Mouse (Mus musculus) erythroblast, embryonic 14.5 days (primary cell): Measurements from ENCODE around the gene Eif1ad.

Experiments
- GATA1 ChIP-seq: IDR thresholded peaks from 2 replicates; pipeline ENCODE4 v1.6.1; 2012; ENCODE audit warnings: low read length, inconsistent platforms, mixed read lengths
- TAL1 ChIP-seq: IDR thresholded peaks from 3 replicates; pipeline ENCODE4 v1.6.1; 2012; ENCODE audit warnings: low read length, inconsistent platforms, mixed read lengths

DNA sequence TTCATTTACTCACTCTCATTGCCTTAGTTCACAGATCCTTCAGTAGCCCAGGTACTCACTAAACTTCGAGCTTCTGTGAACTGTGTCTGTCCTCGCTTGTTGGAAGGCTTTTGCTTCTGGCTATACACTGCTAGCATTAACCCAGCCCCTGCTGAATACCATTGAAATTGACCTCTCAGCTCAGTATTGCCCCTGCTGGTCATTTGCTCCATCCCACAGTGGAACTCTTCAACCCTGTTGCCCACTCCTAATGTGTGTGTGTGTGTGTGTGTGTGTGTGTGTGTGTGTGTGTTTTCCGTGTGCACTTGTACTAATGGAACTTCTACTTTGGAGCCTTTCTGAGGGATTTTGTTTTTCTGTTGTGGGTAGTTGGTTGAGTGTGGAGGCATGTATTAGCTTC lies 4.4 kb downstream of the Eif1ad start:
- TF ChIP-seq TAL1, result no peak
- TF ChIP-seq GATA1, result no peak
